Comparison of ENCODE assay signal across 12 mouse cellular contexts in the genomic region with DNA sequence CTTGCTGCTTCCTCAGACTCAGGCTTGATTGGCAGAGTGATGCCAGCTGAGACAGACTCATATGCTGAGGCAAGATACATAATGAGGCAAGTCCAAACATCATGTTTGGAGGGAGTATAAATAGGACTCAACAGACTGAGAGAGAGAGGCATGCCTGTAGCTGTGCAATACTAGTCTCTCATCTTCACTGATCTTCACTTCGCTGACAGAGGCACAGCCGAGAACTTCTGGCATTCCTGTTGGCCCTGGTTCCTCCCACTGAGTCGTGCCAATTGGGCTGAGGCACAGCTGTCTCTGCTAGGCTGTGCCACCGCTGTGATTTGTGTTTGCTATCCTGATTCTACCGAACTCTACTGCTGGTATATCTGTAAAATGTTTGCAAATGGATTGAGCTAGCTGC. TPM values are rescaled to one million over a fixed set of nuclear protein-coding genes. Genes with fewer than 3 reads are reported as not detected.
DNase-seq lines count a peak whose midpoint lies in the region; ATAC-seq lines count a peak whose summit lies in the region.
"Had no signal": no experiment of that assay in that cellular context is flagged by ENCODE, and none has a peak within 500 bp of the region (broad histone marks: within the 10 kb centered on the region; RNA-seq: fewer than 3 reads in every experiment).

No protein-coding gene starts in this region.

- H3K4me3 ChIP-seq in forebrain, embryonic 16.5 days (replicated peaks; ENCODE audit: low read length) = no peak overlapping the region
- H3K4me3 ChIP-seq in forebrain, embryonic 14.5 days (ENCODE audit: low read depth, low read length) = no peak overlapping the region
- H3K4me3 ChIP-seq: embryonic facial prominence, embryonic 12.5 days; midbrain, embryonic 13.5 days had no signal

- H3K36me3 ChIP-seq in forebrain, embryonic 16.5 days (ENCODE audit: control insufficient read depth, insufficient read depth) = no peaks in the 10 kb centered on the region
- H3K36me3 ChIP-seq in forebrain, embryonic 14.5 days (ENCODE audit: control insufficient read depth, insufficient read depth, low read length) = no peaks in the 10 kb centered on the region
- H3K36me3 ChIP-seq: embryonic facial prominence, embryonic 12.5 days; midbrain, embryonic 13.5 days had no signal

- H3K27me3 ChIP-seq in forebrain, embryonic 16.5 days (replicated peaks; ENCODE audit: control insufficient read depth, insufficient read depth, low read length) = no peaks in the 10 kb centered on the region
- no peaks in the 10 kb centered on the region for H3K27me3 ChIP-seq in forebrain, embryonic 14.5 days (replicated peaks; ENCODE audit: control insufficient read depth, insufficient read depth, low read length)
- H3K27me3 ChIP-seq: embryonic facial prominence, embryonic 12.5 days; midbrain, embryonic 13.5 days; Patski had no signal

- DNase-seq in forebrain, embryonic 14.5 days (ENCODE audit: low spot score) = no peak
- DNase-seq in ovary, postnatal 36 days (ENCODE audit: low spot score) = peak; percentile 17
- DNase-seq in ovary, adult 18-20 months (ENCODE audit: low spot score) = no peak
- DNase-seq in layer of hippocampus, postnatal 36 days = peak; percentile 24 to 31
- DNase-seq in skeletal muscle tissue, adult 2 months (ENCODE audit: low read depth, low spot score) = peak; percentile 56
- no peak for DNase-seq in cerebellum, postnatal 36 days
- DNase-seq in cerebellum, postnatal 25 days = no peak

- 73% methylated on average over 5 of the region's 5 CpGs for WGBS in forebrain, embryonic 16.5 days
- WGBS in forebrain, embryonic 14.5 days = 85% methylated on average over 5 of the region's 5 CpGs

- peak; percentile 71 for ATAC-seq in forebrain, embryonic 16.5 days
- ATAC-seq in forebrain, embryonic 14.5 days = no peak
- ATAC-seq: midbrain, embryonic 13.5 days; Patski had no signal

- H3K9me3 ChIP-seq in forebrain, embryonic 16.5 days (ENCODE audit: control insufficient read depth, low read length) = no peaks in the 10 kb centered on the region
- H3K9me3 ChIP-seq in forebrain, embryonic 14.5 days (replicated peaks; ENCODE audit: control insufficient read depth, low read length) = no peaks in the 10 kb centered on the region
- H3K9me3 ChIP-seq: embryonic facial prominence, embryonic 12.5 days; midbrain, embryonic 13.5 days had no signal

- no peak overlapping the region for H3K4me2 ChIP-seq in forebrain, embryonic 16.5 days (ENCODE audit: low read length)
- no peak overlapping the region for H3K4me2 ChIP-seq in forebrain, embryonic 14.5 days (ENCODE audit: low read length)
- H3K4me2 ChIP-seq: embryonic facial prominence, embryonic 12.5 days; midbrain, embryonic 13.5 days had no signal

- no peak overlapping the region for H3K9ac ChIP-seq in forebrain, embryonic 16.5 days (replicated peaks; ENCODE audit: low read depth, low read length)
- H3K9ac ChIP-seq in forebrain, embryonic 14.5 days (ENCODE audit: low read length) = no peak overlapping the region
- H3K9ac ChIP-seq: embryonic facial prominence, embryonic 12.5 days; midbrain, embryonic 13.5 days had no signal

- H3K4me1 ChIP-seq in forebrain, embryonic 16.5 days (replicated peaks; ENCODE audit: control insufficient read depth, insufficient read depth, low read length) = no peaks in the 10 kb centered on the region
- H3K4me1 ChIP-seq in forebrain, embryonic 14.5 days (ENCODE audit: control insufficient read depth, insufficient read depth, low read length) = no peaks in the 10 kb centered on the region
- H3K4me1 ChIP-seq: embryonic facial prominence, embryonic 12.5 days; midbrain, embryonic 13.5 days had no signal

- no peak overlapping the region for H3K27ac ChIP-seq in forebrain, embryonic 16.5 days (ENCODE audit: low read length)
- no peak overlapping the region for H3K27ac ChIP-seq in forebrain, embryonic 14.5 days (ENCODE audit: low read depth, low read length)
- H3K27ac ChIP-seq: embryonic facial prominence, embryonic 12.5 days; midbrain, embryonic 13.5 days had no signal

RNA-seq across cellular contexts. Expression of gene Nr6a1, which starts 21.4 kb away (rescaled TPM):
- polyA plus RNA-seq in forebrain, embryonic 16.5 days (2015; fragmentation: Nextera tagmentation; extraction: Ambion mirVana) = 1.1 and 1.5 TPM in 2 replicates
- 0.67 and 0.95 TPM in 2 replicates for polyA plus RNA-seq in forebrain, embryonic 14.5 days (2014; fragmentation: Nextera tagmentation; extraction: Ambion mirVana)
- total RNA-seq in layer of hippocampus, postnatal 36 days (2021) = 1 to 10 TPM; 5.3 to 8.0 TPM

RNA-seq across cellular contexts. Expression of gene Olfml2a, which starts 25.7 kb away (rescaled TPM):
- polyA plus RNA-seq in forebrain, embryonic 16.5 days (2015; fragmentation: Nextera tagmentation; extraction: Ambion mirVana) = 2.6 and 3.0 TPM in 2 replicates
- polyA plus RNA-seq in forebrain, embryonic 14.5 days (2014; fragmentation: Nextera tagmentation; extraction: Ambion mirVana) = 1.9 and 2.5 TPM in 2 replicates
- 1 to 10 TPM in 1 of 2 experiments, under 1 TPM in 1; 0.92 to 1.8 TPM for total RNA-seq in layer of hippocampus, postnatal 36 days (2021)
- polyA plus RNA-seq: C2C12 had no signal

Comparison
In these comparisons a context has a peak if more than half of its experiments do, and no peak if none do; other contexts are left out.
1. DNase-seq: peak in ovary, postnatal 36 days (single experiment), layer of hippocampus, postnatal 36 days (2 of 2) and skeletal muscle tissue, adult 2 months (single experiment); none in forebrain, embryonic 14.5 days (single experiment), ovary, adult 18-20 months (single experiment), cerebellum, postnatal 36 days (0 of 2) and cerebellum, postnatal 25 days (0 of 2).